Mouse (Mus musculus) C2C12 (cell line): ENCODE results near the gene Atrip.

Source experiments
- CTCF ChIP-seq: IDR thresholded peaks from one replicate; pipeline ENCODE4 v1.5.1; 2011; ENCODE audit not compliant: control insufficient read depth, insufficient read depth, insufficient read length
- FOSL1 ChIP-seq: IDR thresholded peaks from one replicate; pipeline ENCODE4 v1.8.0; 2011; ENCODE audit warnings: mild to moderate bottlenecking, low read length; ENCODE audit not compliant: poor library complexity, insufficient read depth, severe bottlenecking
- MAX ChIP-seq: IDR thresholded peaks from one replicate; pipeline ENCODE4 v1.6.1; 2011; ENCODE audit warnings: mild to moderate bottlenecking, control low read depth
- USF1 ChIP-seq: IDR thresholded peaks from one replicate; pipeline ENCODE4 v1.6.1; 2011; ENCODE audit warnings: low read depth, mild to moderate bottlenecking, control low read depth, moderate library complexity

DNA sequence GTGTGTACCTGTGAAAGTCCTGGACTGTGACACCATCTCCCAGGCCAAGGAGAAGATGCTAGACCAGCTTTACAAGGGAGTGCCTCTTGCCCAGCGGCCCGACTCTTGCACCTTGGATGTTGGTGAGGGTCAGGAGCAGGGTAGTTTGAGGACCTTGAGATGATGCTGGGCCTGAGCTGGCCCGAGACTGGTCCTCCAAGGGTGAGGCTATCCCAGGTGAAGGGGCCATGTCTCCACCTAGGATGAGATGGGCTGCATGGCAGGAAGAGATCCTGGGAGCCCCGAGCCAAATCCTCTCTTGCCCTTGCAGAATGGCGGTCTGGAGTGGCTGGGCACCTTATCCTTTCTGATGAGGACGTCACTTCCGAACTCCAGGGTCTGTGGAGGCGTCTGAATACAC is 39.4 kb upstream of the Atrip start:
- no peak for TF ChIP-seq CTCF
- TF ChIP-seq FOSL1: no peak
- no peak for TF ChIP-seq USF1
- no peak for TF ChIP-seq MAX
